Mouse (Mus musculus): Measurements from ENCODE around the gene Vmn1r113. TPM values are rescaled to one million over a fixed set of nuclear protein-coding genes. Genes with fewer than 3 reads are reported as not detected.

The Vmn1r113 gene
- polyA plus RNA-seq (2012; rRNA removed), result not detected in 2 replicates

DNA sequence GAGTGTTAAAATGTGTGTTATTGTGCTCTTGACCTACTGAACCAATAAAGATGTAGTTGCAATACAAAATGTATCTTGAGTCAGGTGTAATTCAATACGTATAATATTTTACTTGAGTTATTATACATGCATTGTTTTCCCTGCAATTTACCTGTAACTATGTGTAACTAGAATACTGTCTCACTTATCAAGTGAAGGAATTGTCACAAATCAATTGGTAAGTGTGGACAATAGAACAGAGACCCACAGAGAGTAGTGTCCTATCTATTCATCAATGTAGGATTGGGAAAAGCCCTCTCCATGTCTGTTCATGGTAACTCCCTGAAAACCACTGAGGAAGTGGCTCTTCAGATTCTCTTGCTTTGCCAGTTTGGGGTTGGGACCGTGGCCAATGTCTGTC lies at the start of gene Vmn1r113:
Vmn1r113 (plus strand) TSS at position 301 of the 400 bp plus-strand sequence.

DNA sequence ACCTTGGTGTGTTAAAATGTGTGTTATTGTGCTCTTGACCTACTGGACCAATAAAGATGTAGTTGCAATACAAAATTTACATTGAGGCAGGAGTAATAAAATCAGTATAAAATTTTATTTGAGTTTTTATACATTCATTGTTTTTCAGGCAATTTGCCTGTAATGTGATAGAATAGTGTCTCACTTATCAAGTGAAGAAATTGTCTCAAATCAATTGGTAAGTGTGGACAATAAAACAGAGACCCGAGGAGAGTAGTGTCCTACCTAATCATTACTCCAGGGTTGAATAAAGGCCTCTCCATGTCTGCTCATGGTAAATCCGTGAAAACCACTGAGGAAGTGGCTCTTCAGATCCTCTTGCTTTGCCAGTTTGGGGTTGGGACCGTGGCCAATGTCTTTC lies 16.2 kb upstream of the Vmn1r113 start, which contains the start of gene Vmn1r112:
Vmn1r112 (plus strand) TSS at position 301 of the 400 bp plus-strand sequence.

DNA sequence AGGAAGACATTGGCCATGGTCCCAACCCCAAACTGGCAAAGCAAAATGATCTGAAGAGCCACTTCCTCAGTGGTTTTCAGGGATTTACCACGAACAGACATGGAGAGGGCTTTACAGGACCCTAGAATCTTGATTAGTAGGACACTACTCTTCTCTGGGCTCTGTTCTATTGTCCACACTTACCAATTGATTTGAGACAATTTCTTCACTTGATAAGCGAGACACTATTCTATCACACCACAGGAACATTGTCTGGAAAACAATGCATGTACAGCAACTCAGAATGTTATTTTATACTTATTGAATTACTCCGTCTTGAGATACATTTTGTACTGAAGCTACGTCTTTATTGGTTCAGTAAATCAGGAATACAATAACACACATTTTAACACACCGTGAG lies 25.0 kb downstream of the Vmn1r113 start, which contains the start of gene Vmn1r114:
Vmn1r114 (minus strand) TSS at position 101 of the 400 bp plus-strand sequence.

Other genes with a start within 250 kb of the Vmn1r113 start
- gene Gm5726, start 241.5 kb upstream of the Vmn1r113 start, polyA plus RNA-seq (2012; rRNA removed), result not detected in 2 replicates
- gene Gm4141, start 211.0 kb upstream of the Vmn1r113 start, polyA plus RNA-seq (2012; rRNA removed), result not detected in 2 replicates
- not detected in 2 replicates for gene Gm4513, start 188.3 kb upstream of the Vmn1r113 start, polyA plus RNA-seq (2012; rRNA removed)
- not detected in 2 replicates for gene Vmn1r107, start 118.4 kb upstream of the Vmn1r113 start, polyA plus RNA-seq (2012; rRNA removed)
- gene Vmn1r111, start 84.1 kb upstream of the Vmn1r113 start, polyA plus RNA-seq (2012; rRNA removed), result not detected in 2 replicates
- gene Gm10668, start 56.7 kb upstream of the Vmn1r113 start, polyA plus RNA-seq (2012; rRNA removed), result not detected in 2 replicates
- gene Vmn1r112, start 16.1 kb upstream of the Vmn1r113 start, polyA plus RNA-seq (2012; rRNA removed), result not detected in 2 replicates
- not detected in 2 replicates for gene Vmn1r114, start 24.9 kb downstream of the Vmn1r113 start, polyA plus RNA-seq (2012; rRNA removed)
- not detected in 2 replicates for gene Vmn1r115, start 57.7 kb downstream of the Vmn1r113 start, polyA plus RNA-seq (2012; rRNA removed)
- not detected in 2 replicates for gene Vmn1r116, start 85.0 kb downstream of the Vmn1r113 start, polyA plus RNA-seq (2012; rRNA removed)
- gene Vmn1r117, start 96.8 kb downstream of the Vmn1r113 start, polyA plus RNA-seq (2012; rRNA removed), result not detected in 2 replicates
- gene Vmn1r118, start 125.1 kb downstream of the Vmn1r113 start, polyA plus RNA-seq (2012; rRNA removed), result not detected in 2 replicates
- gene Vmn1r119, start 225.2 kb downstream of the Vmn1r113 start, polyA plus RNA-seq (2012; rRNA removed), result not detected in 2 replicates